Mouse (Mus musculus) brain, embryonic 14.5 days (tissue): ENCODE data around the gene Mvb12a.

Experiments
- CTCF ChIP-seq: fragments of 200-500 bp; IDR thresholded peaks from 2 replicates; pipeline ENCODE4 v1.5.1; 2012; ENCODE audit warnings: inconsistent platforms, mild to moderate bottlenecking, moderate library complexity, borderline replicate concordance; ENCODE audit not compliant: insufficient read depth, insufficient read length; ENCODE audit errors: extremely low read depth
- POLR2A ChIP-seq: fragments of 200-500 bp; IDR thresholded peaks from 2 replicates; pipeline ENCODE4 v1.6.1; 2012; ENCODE audit warnings: mild to moderate bottlenecking, inconsistent platforms, borderline replicate concordance; ENCODE audit not compliant: poor library complexity, insufficient read depth, insufficient read length, severe bottlenecking; ENCODE audit errors: extremely low read depth

GRCm38 (mm10) chr8:71552770-71553169 is 10.0 kb downstream of the Mvb12a start:
- no peak for TF ChIP-seq POLR2A
- no peak for TF ChIP-seq CTCF
